Mouse (Mus musculus): Measurements from ENCODE around the gene Vmn1r101. TPM values are rescaled to one million over a fixed set of nuclear protein-coding genes. Genes with fewer than 3 reads are reported as not detected.
"Not testable (repeated sequence)": the region's sequence is repeated elsewhere in the genome, so short reads cannot be mapped to it uniquely, and the experiment has no call there.

Vmn1r101 gene
- not detected in 2 replicates for polyA plus RNA-seq (2012; rRNA removed)

DNA sequence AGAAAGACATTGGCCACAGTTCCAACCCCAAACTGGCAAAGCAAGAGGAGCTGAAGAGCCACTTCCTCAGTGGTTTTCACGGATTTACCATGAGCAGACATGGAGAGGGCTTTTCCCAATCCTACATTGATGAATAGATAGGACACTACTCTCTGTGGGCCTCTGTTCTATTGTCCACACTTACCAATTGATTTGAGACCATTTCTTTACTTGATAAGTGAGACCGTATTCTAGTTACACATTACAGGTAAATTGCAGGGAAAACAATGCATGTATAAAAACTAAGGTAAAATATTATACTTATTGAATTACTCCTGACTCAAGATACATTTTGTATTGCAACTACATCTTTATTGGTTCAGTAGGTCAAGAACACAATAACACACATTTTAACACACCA, at the start of gene Vmn1r101:
Gene Vmn1r101, minus strand, starts transcription at position 101 of the 400 bp plus-strand sequence.
- H3K4me3 ChIP-seq (replicated peaks; ENCODE audit: extremely low read depth, low read depth, low read length); DNase-seq; H3K4me1 ChIP-seq (ENCODE audit: control insufficient read depth, insufficient read depth, low read length): not testable (repeated sequence)
- no CpG with 5 or more reads among the region's 2 CpGs for WGBS

- H3K4me1 ChIP-seq (ENCODE audit: control insufficient read depth, insufficient read depth, low read length); H3K4me3 ChIP-seq (replicated peaks; ENCODE audit: extremely low read depth, low read depth, low read length); DNase-seq: not testable (repeated sequence)
- WGBS, result no CpG with 5 or more reads among the region's 5 CpGs
Measured at GRCm38 (mm10) chr7:20474825-20475224, 32.4 kb upstream of the Vmn1r101 start, which contains the start of gene Gm10670. Gene Gm10670, minus strand, starts transcription at chr7:20474925.

DNA sequence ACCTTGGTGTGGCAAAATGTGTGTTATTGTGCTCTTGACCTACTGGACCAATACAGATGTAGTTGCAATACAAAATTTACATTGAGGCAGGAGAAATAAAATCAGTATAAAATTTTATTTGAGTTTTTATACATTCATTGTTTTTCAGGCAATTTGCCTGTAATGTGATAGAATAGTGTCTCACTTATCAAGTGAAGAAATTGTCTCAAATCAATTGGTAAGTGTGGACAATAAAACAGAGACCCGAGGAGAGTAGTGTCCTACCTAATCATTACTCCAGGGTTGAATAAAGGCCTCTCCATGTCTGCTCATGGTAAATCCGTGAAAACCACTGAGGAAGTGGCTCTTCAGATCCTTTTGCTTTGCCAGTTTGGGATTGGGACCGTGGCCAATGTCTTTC, 24.8 kb downstream of the Vmn1r101 start, which contains the start of gene Vmn1r100:
Gene Vmn1r100, plus strand, starts transcription at position 301 of the 400 bp plus-strand sequence.
- H3K4me1 ChIP-seq (ENCODE audit: control insufficient read depth, insufficient read depth, low read length); DNase-seq; H3K4me3 ChIP-seq (replicated peaks; ENCODE audit: extremely low read depth, low read depth, low read length): not testable (repeated sequence)
- WGBS, result no CpG with 5 or more reads among the region's 3 CpGs

Other genes with a start within 250 kb of the Vmn1r101 start
- not detected in 2 replicates for gene Vmn1r95, start 248.9 kb downstream of the Vmn1r101 start, polyA plus RNA-seq (2012; rRNA removed)
- not detected in 2 replicates for gene Gm6164, start 237.0 kb downstream of the Vmn1r101 start, polyA plus RNA-seq (2012; rRNA removed)
- not detected in 2 replicates for gene Gm4498, start 208.8 kb downstream of the Vmn1r101 start, polyA plus RNA-seq (2012; rRNA removed)
- gene Gm5890, start 179.8 kb downstream of the Vmn1r101 start, polyA plus RNA-seq (2012; rRNA removed), result not detected in 2 replicates
- not detected in 2 replicates for gene Gm4133, start 108.5 kb downstream of the Vmn1r101 start, polyA plus RNA-seq (2012; rRNA removed)
- gene Gm5728, start 67.2 kb downstream of the Vmn1r101 start, polyA plus RNA-seq (2012; rRNA removed), result not detected in 2 replicates
- not detected in 2 replicates for gene Vmn1r100, start 24.7 kb downstream of the Vmn1r101 start, polyA plus RNA-seq (2012; rRNA removed)
- gene Gm10670, start 32.3 kb upstream of the Vmn1r101 start, polyA plus RNA-seq (2012; rRNA removed), result not detected in 2 replicates
- gene Vmn1r103, start 67.9 kb upstream of the Vmn1r101 start, polyA plus RNA-seq (2012; rRNA removed), result not detected in 2 replicates
- not detected in 2 replicates for gene Vmn1r104, start 91.2 kb upstream of the Vmn1r101 start, polyA plus RNA-seq (2012; rRNA removed)
- not detected in 2 replicates for gene Gm5726, start 103.2 kb upstream of the Vmn1r101 start, polyA plus RNA-seq (2012; rRNA removed)
- not detected in 2 replicates for gene Gm4141, start 133.6 kb upstream of the Vmn1r101 start, polyA plus RNA-seq (2012; rRNA removed)
- not detected in 2 replicates for gene Gm4513, start 156.4 kb upstream of the Vmn1r101 start, polyA plus RNA-seq (2012; rRNA removed)
- not detected in 2 replicates for gene Vmn1r107, start 226.3 kb upstream of the Vmn1r101 start, polyA plus RNA-seq (2012; rRNA removed)

All from lung, adult 2 months (tissue).